Mouse (Mus musculus): ENCODE measurements around the gene Atp8a2. TPM values are rescaled to one million over a fixed set of nuclear protein-coding genes. Genes with fewer than 3 reads are reported as not detected.

Atp8a2 gene
- polyA plus RNA-seq, 1 experiment from 2014 or later, result 0.25 TPM

GRCm38 (mm10) chr14:59677598-59678003 lies 519.4 kb downstream of the Atp8a2 start:
- Histone ChIP-seq H3K4me2 (replicated peaks; ENCODE audit: low read depth, low read length) (no peak overlapping the region), H3K9ac (replicated peaks; ENCODE audit: low read depth) (no peak overlapping the region), H3K4me3 (ENCODE audit: low read depth, low read length) (no peak overlapping the region), H3K9me3 (ENCODE audit: low read length) (no peaks in the 10 kb centered on the region), H3K36me3 (ENCODE audit: insufficient read depth, low read length) (no peaks in the 10 kb centered on the region), H3K4me1 (ENCODE audit: insufficient read depth, low read depth, low read length) (no peaks in the 10 kb centered on the region), H3K27me3 (replicated peaks; ENCODE audit: insufficient read depth, low read length) (no peaks in the 10 kb centered on the region), H3K27ac (ENCODE audit: low read length) (no peak overlapping the region)
- ATAC-seq (no peak), DNase-seq (ENCODE audit: low spot score) (no peak)
- WGBS, result 56% methylated on average over 7 of the region's 7 CpGs
- no peak for TF ChIP-seq CTCF (IDR thresholded peaks at IDR 0.05)
- TF ChIP-seq EP300 (IDR thresholded peaks at IDR 0.05), result no peak

GRCm38 (mm10) chr14:59675330-59675729 lies 521.6 kb downstream of the Atp8a2 start:
- H3K27ac ChIP-seq (ENCODE audit: low read length), result no peak overlapping the region
- ATAC-seq (no peak), DNase-seq (ENCODE audit: low spot score) (no peak)
- H3K36me3 ChIP-seq (ENCODE audit: insufficient read depth, low read length), result no peaks in the 10 kb centered on the region
- no peaks in the 10 kb centered on the region for H3K4me1 ChIP-seq (ENCODE audit: insufficient read depth, low read depth, low read length)
- no peak overlapping the region for H3K4me2 ChIP-seq (replicated peaks; ENCODE audit: low read depth, low read length)
- H3K4me3 ChIP-seq (ENCODE audit: low read depth, low read length), result no peak overlapping the region
- no peaks in the 10 kb centered on the region for H3K27me3 ChIP-seq (replicated peaks; ENCODE audit: insufficient read depth, low read length)
- no peak overlapping the region for H3K9ac ChIP-seq (replicated peaks; ENCODE audit: low read depth)
- TF ChIP-seq CTCF (IDR thresholded peaks at IDR 0.05), result no peak
- TF ChIP-seq EP300 (IDR thresholded peaks at IDR 0.05), result no peak
- 58% methylated on average over 4 of the region's 4 CpGs for WGBS
- H3K9me3 ChIP-seq (ENCODE audit: low read length), result no peaks in the 10 kb centered on the region

GRCm38 (mm10) chr14:59674556-59674955 lies 522.4 kb downstream of the Atp8a2 start:
- Histone ChIP-seq H3K4me3 (ENCODE audit: low read depth, low read length) (no peak overlapping the region), H3K9ac (replicated peaks; ENCODE audit: low read depth) (no peak overlapping the region), H3K4me2 (replicated peaks; ENCODE audit: low read depth, low read length) (no peak overlapping the region), H3K36me3 (ENCODE audit: insufficient read depth, low read length) (no peaks in the 10 kb centered on the region), H3K27me3 (replicated peaks; ENCODE audit: insufficient read depth, low read length) (no peaks in the 10 kb centered on the region), H3K27ac (ENCODE audit: low read length) (no peak overlapping the region), H3K4me1 (ENCODE audit: insufficient read depth, low read depth, low read length) (no peaks in the 10 kb centered on the region), H3K9me3 (ENCODE audit: low read length) (no peaks in the 10 kb centered on the region)
- 22% methylated on average over 8 of the region's 8 CpGs for WGBS
- no peak for DNase-seq (ENCODE audit: low spot score)
- ATAC-seq, result no peak
- TF ChIP-seq CTCF (IDR thresholded peaks at IDR 0.05), result no peak
- TF ChIP-seq EP300 (IDR thresholded peaks at IDR 0.05), result no peak

- TF ChIP-seq EP300 (IDR thresholded peaks at IDR 0.05) (no peak), CTCF (IDR thresholded peaks at IDR 0.05) (no peak)
- no peak overlapping the region for H3K4me3 ChIP-seq (ENCODE audit: low read depth, low read length)
- H3K36me3 ChIP-seq (ENCODE audit: insufficient read depth, low read length), result no peaks in the 10 kb centered on the region
- no peak overlapping the region for H3K9ac ChIP-seq (replicated peaks; ENCODE audit: low read depth)
- H3K9me3 ChIP-seq (ENCODE audit: low read length), result no peaks in the 10 kb centered on the region
- H3K27ac ChIP-seq (ENCODE audit: low read length), result no peak overlapping the region
- WGBS, result 83% methylated on average over 6 of the region's 6 CpGs
- DNase-seq (ENCODE audit: low spot score) (no peak), ATAC-seq (no peak)
- H3K4me1 ChIP-seq (ENCODE audit: insufficient read depth, low read depth, low read length), result no peaks in the 10 kb centered on the region
- H3K4me2 ChIP-seq (replicated peaks; ENCODE audit: low read depth, low read length), result no peak overlapping the region
- H3K27me3 ChIP-seq (replicated peaks; ENCODE audit: insufficient read depth, low read length), result no peaks in the 10 kb centered on the region
These were observed 524.0 kb downstream of the Atp8a2 start for GRCm38 (mm10) chr14:59672893-59673515.

GRCm38 (mm10) chr14:59657098-59657497 lies 539.9 kb downstream of the Atp8a2 start:
- no peak overlapping the region for H3K4me3 ChIP-seq (ENCODE audit: low read depth, low read length)
- H3K4me2 ChIP-seq (replicated peaks; ENCODE audit: low read depth, low read length), result no peak overlapping the region
- 100% methylated on average over 1 of the region's 1 CpGs for WGBS
- DNase-seq (ENCODE audit: low spot score) (no peak), ATAC-seq (no peak)
- H3K9me3 ChIP-seq (ENCODE audit: low read length), result no peaks in the 10 kb centered on the region
- no peaks in the 10 kb centered on the region for H3K4me1 ChIP-seq (ENCODE audit: insufficient read depth, low read depth, low read length)
- H3K27me3 ChIP-seq (replicated peaks; ENCODE audit: insufficient read depth, low read length), result no peaks in the 10 kb centered on the region
- no peak overlapping the region for H3K9ac ChIP-seq (replicated peaks; ENCODE audit: low read depth)
- no peak for TF ChIP-seq CTCF (IDR thresholded peaks at IDR 0.05)
- TF ChIP-seq EP300 (IDR thresholded peaks at IDR 0.05), result no peak
- no peak overlapping the region for H3K27ac ChIP-seq (ENCODE audit: low read length)
- H3K36me3 ChIP-seq (ENCODE audit: insufficient read depth, low read length), result no peaks in the 10 kb centered on the region

- Histone ChIP-seq H3K9ac (replicated peaks; ENCODE audit: low read depth) (no peak overlapping the region), H3K4me1 (ENCODE audit: insufficient read depth, low read depth, low read length) (no peaks in the 10 kb centered on the region), H3K4me3 (ENCODE audit: low read depth, low read length) (no peak overlapping the region), H3K9me3 (ENCODE audit: low read length) (no peaks in the 10 kb centered on the region), H3K27me3 (replicated peaks; ENCODE audit: insufficient read depth, low read length) (no peaks in the 10 kb centered on the region), H3K36me3 (ENCODE audit: insufficient read depth, low read length) (no peaks in the 10 kb centered on the region), H3K27ac (ENCODE audit: low read length) (no peak overlapping the region), H3K4me2 (replicated peaks; ENCODE audit: low read depth, low read length) (no peak overlapping the region)
- WGBS, result 45% methylated on average over 6 of the region's 6 CpGs
- no peak for ATAC-seq
- TF ChIP-seq CTCF (IDR thresholded peaks at IDR 0.05) (no peak), EP300 (IDR thresholded peaks at IDR 0.05) (no peak)
- DNase-seq (ENCODE audit: low spot score), result no peak
These were observed 540.4 kb downstream of the Atp8a2 start for GRCm38 (mm10) chr14:59656591-59656990.

- 65% methylated on average over 6 of the region's 6 CpGs for WGBS
- Histone ChIP-seq H3K27me3 (replicated peaks; ENCODE audit: insufficient read depth, low read length) (no peaks in the 10 kb centered on the region), H3K4me2 (replicated peaks; ENCODE audit: low read depth, low read length) (no peak overlapping the region), H3K27ac (ENCODE audit: low read length) (no peak overlapping the region), H3K9me3 (ENCODE audit: low read length) (no peaks in the 10 kb centered on the region), H3K36me3 (ENCODE audit: insufficient read depth, low read length) (no peaks in the 10 kb centered on the region), H3K4me3 (ENCODE audit: low read depth, low read length) (no peak overlapping the region), H3K9ac (replicated peaks; ENCODE audit: low read depth) (no peak overlapping the region), H3K4me1 (ENCODE audit: insufficient read depth, low read depth, low read length) (no peaks in the 10 kb centered on the region)
- TF ChIP-seq CTCF (IDR thresholded peaks at IDR 0.05) (no peak), EP300 (IDR thresholded peaks at IDR 0.05) (no peak)
- ATAC-seq (no peak), DNase-seq (ENCODE audit: low spot score) (no peak)
These were observed 547.6 kb downstream of the Atp8a2 start for GRCm38 (mm10) chr14:59649337-59649736.

Data from lung, postnatal 0 days (tissue).